Mouse (Mus musculus) embryonic facial prominence, embryonic 10.5 days (tissue): Measurements from ENCODE around the gene Rassf3. TPM values are rescaled to one million over a fixed set of nuclear protein-coding genes. Genes with fewer than 3 reads are reported as not detected.

ENCODE experiments used
- DNase-seq: peaks from one replicate; pipeline ENCODE4 v3.0.0-alpha.2; 2017; ENCODE audit warnings: low spot score
- H3K27ac ChIP-seq: fragments of 300-500 bp; sonication (generic); replicated peaks from 2 replicates; pipeline ENCODE4 v1.5.1; 2016; ENCODE audit warnings: mild to moderate bottlenecking
- H3K27me3 ChIP-seq: fragments of 300-500 bp; sonication (generic); replicated peaks from 2 replicates; pipeline ENCODE4 v1.6.1; 2016; ENCODE audit warnings: low read depth, mild to moderate bottlenecking; ENCODE audit not compliant: poor library complexity, severe bottlenecking
- H3K36me3 ChIP-seq: fragments of 300-500 bp; sonication (generic); replicated peaks from 2 replicates; pipeline ENCODE4 v1.6.1; 2016; ENCODE audit warnings: mild to moderate bottlenecking, moderate library complexity
- H3K4me1 ChIP-seq: fragments of 300-500 bp; sonication (generic); 2 replicates; pipeline ENCODE4 v1.6.1; 2016
- H3K4me3 ChIP-seq: fragments of 300-500 bp; sonication (generic); 2 replicates; pipeline ENCODE4 v1.5.1; 2016; ENCODE audit warnings: mild to moderate bottlenecking, moderate library complexity
- H3K9me3 ChIP-seq: fragments of 300-500 bp; sonication (generic); 2 replicates; pipeline ENCODE4 v1.6.1; 2016; ENCODE audit warnings: mild to moderate bottlenecking
- WGBS: fragments of 180-500 bp; shearing (Covaris S2); methylation state at CpG from one replicate; pipeline ENCODE4 v1.1.7; 2016; 5-methylcytosine and 5-hydroxymethylcytosine counted together
- polyA plus RNA-seq: library from polyadenylated mRNA; unstranded; fragments of >200 nt; fragmentation: Nextera tagmentation; extraction: Ambion mirVana; gene quantifications from 2 replicates; pipeline ENCODE4 v1.2.1, GENCODE M21; 2016

Rassf3 gene
- polyA plus RNA-seq, 1 experiment from 2014 or later, result 19.4 TPM

DNA sequence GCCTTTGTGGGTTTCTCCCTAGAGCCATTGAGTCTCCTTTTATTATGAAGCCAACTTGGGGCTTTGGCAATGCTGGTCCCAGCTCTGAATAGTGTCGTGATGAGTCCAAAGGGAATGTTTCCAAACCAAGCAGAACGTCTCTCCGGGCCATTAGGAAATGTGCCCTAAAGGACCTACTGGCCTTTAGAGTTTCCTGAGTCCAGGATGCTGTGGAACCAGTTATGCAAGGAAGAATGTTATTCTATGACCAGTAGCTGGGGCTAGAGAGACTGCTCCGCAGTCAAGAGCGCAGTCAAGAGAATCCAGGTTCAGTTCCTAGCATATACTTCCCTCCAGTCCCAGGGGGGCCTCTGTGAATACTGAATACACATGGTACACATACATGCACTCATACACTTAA lies 23.9 kb upstream of the Rassf3 start:
- DNase-seq, result no peak
- H3K9me3 ChIP-seq, result no peaks in the 10 kb centered on the region
- no peak overlapping the region for H3K4me3 ChIP-seq
- no peaks in the 10 kb centered on the region for H3K36me3 ChIP-seq
- H3K27ac ChIP-seq, result no peak overlapping the region
- peaks cover 44% of the 10 kb centered on the region for H3K4me1 ChIP-seq
- WGBS, result 67% methylated on average over 5 of the region's 5 CpGs
- no peaks in the 10 kb centered on the region for H3K27me3 ChIP-seq

- WGBS, result 66% methylated on average over 2 of the region's 2 CpGs
- Histone ChIP-seq H3K9me3 (no peaks in the 10 kb centered on the region), H3K36me3 (no peaks in the 10 kb centered on the region), H3K27ac (peak overlapping the region; percentile 79; the same call in 1 of the 2 replicates), H3K27me3 (no peaks in the 10 kb centered on the region), H3K4me3 (no peak overlapping the region), H3K4me1 (peaks cover 38% of the 10 kb centered on the region)
- DNase-seq, result no peak
Observed at GRCm38 (mm10) chr10:121499063-121499462, 22.9 kb upstream of the Rassf3 start.

GRCm38 (mm10) chr10:121498481-121498904 lies 22.3 kb upstream of the Rassf3 start:
- Histone ChIP-seq H3K27ac (peak overlapping the region; percentile 79), H3K9me3 (no peaks in the 10 kb centered on the region), H3K4me3 (peak overlapping the region; percentile 6; the same call in 1 of the 2 replicates), H3K4me1 (peaks cover 38% of the 10 kb centered on the region), H3K27me3 (no peaks in the 10 kb centered on the region), H3K36me3 (no peaks in the 10 kb centered on the region)
- DNase-seq, result peak; percentile 43
- WGBS, result 60% methylated on average over 8 of the region's 8 CpGs

- Histone ChIP-seq H3K27ac (peak overlapping the region; percentile 79), H3K27me3 (no peaks in the 10 kb centered on the region), H3K4me1 (peaks cover 38% of the 10 kb centered on the region), H3K36me3 (no peaks in the 10 kb centered on the region), H3K4me3 (peak overlapping the region; percentile 6; the same call in 1 of the 2 replicates), H3K9me3 (no peaks in the 10 kb centered on the region)
- peak; percentile 68 for DNase-seq
- 45% methylated on average over 7 of the region's 7 CpGs for WGBS
Observed at GRCm38 (mm10) chr10:121497968-121498367, 21.8 kb upstream of the Rassf3 start.

- Histone ChIP-seq H3K36me3 (no peaks in the 10 kb centered on the region), H3K4me3 (no peak overlapping the region), H3K9me3 (no peaks in the 10 kb centered on the region), H3K27me3 (no peaks in the 10 kb centered on the region), H3K27ac (no peak overlapping the region), H3K4me1 (peaks cover 38% of the 10 kb centered on the region)
- DNase-seq, result no peak
- WGBS, result 76% methylated on average over 7 of the region's 7 CpGs
Observed at GRCm38 (mm10) chr10:121496616-121497015, 20.5 kb upstream of the Rassf3 start.

DNA sequence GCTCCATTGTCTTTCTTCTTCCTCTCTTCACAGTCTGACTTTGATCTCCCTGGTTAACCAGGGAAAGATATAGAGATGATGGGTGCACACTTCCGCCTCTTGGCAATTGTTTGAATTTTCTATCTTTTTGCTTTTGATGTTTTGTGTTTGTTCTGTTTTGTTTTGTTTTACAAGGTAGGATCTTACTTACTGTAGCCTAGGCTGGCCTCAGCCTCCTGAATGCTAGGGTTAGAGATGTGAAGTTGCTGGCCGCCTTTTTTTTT lies 17.9 kb upstream of the Rassf3 start:
- no peak overlapping the region for H3K4me3 ChIP-seq
- no peaks in the 10 kb centered on the region for H3K27me3 ChIP-seq
- no peak for DNase-seq
- H3K36me3 ChIP-seq, result no peaks in the 10 kb centered on the region
- WGBS, result 74% methylated on average over 2 of the region's 2 CpGs
- peaks cover 22% of the 10 kb centered on the region for H3K4me1 ChIP-seq
- H3K9me3 ChIP-seq, result no peaks in the 10 kb centered on the region
- no peak overlapping the region for H3K27ac ChIP-seq

DNA sequence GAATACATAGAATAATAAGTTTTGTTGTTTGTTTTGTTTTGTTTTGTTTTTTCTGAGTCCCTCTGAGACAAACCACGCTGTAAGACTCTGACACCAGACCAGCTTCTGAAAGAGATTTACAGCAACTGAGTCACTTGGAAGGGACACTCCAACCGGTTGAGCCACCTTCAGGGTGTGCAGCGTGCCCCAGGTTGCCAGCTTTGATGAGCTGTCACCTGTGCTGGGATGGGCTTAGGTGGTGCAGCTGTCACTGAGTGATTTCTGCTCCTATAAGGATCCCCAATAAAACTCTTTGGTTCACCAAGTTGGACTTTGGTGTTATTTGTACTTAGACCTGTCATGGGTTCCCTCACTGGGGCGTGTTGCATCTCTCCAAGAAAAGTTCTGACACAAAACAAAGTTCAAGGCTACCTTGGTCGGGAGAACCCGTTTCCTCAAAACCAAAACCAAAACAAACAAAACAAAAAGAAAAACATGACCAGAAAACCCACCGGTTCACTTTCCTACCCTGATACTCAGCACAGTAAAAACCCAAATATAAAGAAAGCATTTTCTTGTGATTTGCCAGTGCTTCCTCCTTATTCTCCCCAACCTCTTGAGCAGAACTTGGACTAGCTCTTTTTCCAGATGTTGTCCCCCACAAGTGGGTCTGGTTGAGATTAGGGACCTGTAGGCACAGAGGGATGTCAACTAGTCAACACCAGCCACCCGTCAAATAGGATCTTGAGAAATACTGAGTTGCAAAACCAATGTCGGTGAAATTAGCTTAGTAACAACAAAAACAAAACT lies 17.4 kb upstream of the Rassf3 start:
- Histone ChIP-seq H3K4me3 (no peak overlapping the region), H3K27me3 (no peaks in the 10 kb centered on the region), H3K27ac (no peak overlapping the region), H3K9me3 (no peaks in the 10 kb centered on the region), H3K36me3 (no peaks in the 10 kb centered on the region), H3K4me1 (peaks cover 17% of the 10 kb centered on the region)
- 75% methylated on average over 9 of the region's 9 CpGs for WGBS
- DNase-seq, result no peak

DNA sequence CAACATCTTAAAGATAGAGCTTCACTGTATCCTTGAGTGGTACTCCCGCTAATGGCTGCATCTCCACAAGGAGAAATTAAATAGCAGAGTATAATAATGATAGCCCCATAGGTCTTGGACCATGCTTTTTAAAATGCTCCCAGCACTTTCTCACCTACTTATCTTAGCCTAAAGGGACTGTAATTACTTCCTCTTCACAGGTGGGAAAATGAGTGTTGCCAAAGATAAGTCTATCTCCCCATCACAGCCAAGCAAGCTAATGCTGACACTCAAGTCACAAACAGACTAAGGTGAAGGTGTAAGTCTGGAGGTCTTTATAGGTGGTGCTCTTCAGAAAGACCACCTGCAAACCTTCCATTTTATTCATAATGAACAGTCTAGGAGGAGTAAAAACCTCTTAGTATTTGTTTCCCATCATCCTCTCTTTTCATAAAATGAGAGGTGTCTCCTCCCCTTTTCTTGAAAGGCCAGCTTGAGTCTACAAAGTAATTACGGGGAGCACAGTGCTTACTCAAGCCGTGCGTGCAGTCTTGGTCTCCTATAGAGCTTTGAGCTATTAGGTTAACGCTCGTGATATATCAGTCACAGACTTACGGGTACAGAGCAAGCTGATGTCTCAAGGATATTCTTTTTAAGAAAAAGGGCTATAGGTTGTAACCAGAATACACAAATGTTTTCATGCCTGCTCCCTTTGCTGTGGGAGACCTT lies 16.6 kb upstream of the Rassf3 start:
- 89% methylated on average over 7 of the region's 7 CpGs for WGBS
- DNase-seq, result no peak
- peaks cover 8% of the 10 kb centered on the region for H3K4me1 ChIP-seq
- no peak overlapping the region for H3K27ac ChIP-seq
- H3K9me3 ChIP-seq, result no peaks in the 10 kb centered on the region
- H3K27me3 ChIP-seq, result no peaks in the 10 kb centered on the region
- H3K36me3 ChIP-seq, result no peaks in the 10 kb centered on the region
- no peak overlapping the region for H3K4me3 ChIP-seq

- Histone ChIP-seq H3K9me3 (no peaks in the 10 kb centered on the region), H3K4me1 (no peaks in the 10 kb centered on the region), H3K4me3 (no peak overlapping the region), H3K27ac (no peak overlapping the region), H3K27me3 (no peaks in the 10 kb centered on the region), H3K36me3 (no peaks in the 10 kb centered on the region)
- DNase-seq, result no peak
- 94% methylated on average over 6 of the region's 6 CpGs for WGBS
Observed at GRCm38 (mm10) chr10:121489941-121490340, 13.8 kb upstream of the Rassf3 start.

- Histone ChIP-seq H3K4me3 (no peak overlapping the region), H3K9me3 (no peaks in the 10 kb centered on the region), H3K27ac (no peak overlapping the region), H3K36me3 (no peaks in the 10 kb centered on the region), H3K27me3 (no peaks in the 10 kb centered on the region), H3K4me1 (peaks cover 4% of the 10 kb centered on the region; the same call in 1 of the 2 replicates)
- DNase-seq, result no peak
- WGBS, result 88% methylated on average over 14 of the region's 14 CpGs
Observed at GRCm38 (mm10) chr10:121488623-121489299, 12.6 kb upstream of the Rassf3 start.

DNA sequence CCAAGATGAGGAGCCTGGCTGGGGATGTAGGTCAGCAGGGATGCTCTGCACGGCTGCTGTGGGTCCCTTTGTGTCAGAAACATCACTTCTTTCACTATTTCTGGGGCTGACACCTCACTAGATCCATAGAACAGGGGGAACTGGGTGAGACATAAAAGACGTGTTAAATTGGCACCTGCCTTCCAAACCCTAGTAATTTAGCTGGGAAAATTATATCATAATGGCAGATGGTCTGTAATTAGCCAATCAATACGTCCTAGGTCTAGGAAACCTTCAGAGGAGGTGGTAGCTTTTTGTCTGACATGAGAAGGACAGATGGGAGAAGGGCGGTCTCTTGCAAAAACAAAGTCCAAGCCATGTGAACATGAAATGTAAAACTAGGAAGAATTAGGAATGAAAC lies 11.6 kb upstream of the Rassf3 start:
- 77% methylated on average over 4 of the region's 4 CpGs for WGBS
- Histone ChIP-seq H3K27ac (no peak overlapping the region), H3K4me1 (peaks cover 4% of the 10 kb centered on the region; the same call in 1 of the 2 replicates), H3K27me3 (no peaks in the 10 kb centered on the region), H3K36me3 (no peaks in the 10 kb centered on the region), H3K4me3 (no peak overlapping the region), H3K9me3 (no peaks in the 10 kb centered on the region)
- DNase-seq, result no peak

DNA sequence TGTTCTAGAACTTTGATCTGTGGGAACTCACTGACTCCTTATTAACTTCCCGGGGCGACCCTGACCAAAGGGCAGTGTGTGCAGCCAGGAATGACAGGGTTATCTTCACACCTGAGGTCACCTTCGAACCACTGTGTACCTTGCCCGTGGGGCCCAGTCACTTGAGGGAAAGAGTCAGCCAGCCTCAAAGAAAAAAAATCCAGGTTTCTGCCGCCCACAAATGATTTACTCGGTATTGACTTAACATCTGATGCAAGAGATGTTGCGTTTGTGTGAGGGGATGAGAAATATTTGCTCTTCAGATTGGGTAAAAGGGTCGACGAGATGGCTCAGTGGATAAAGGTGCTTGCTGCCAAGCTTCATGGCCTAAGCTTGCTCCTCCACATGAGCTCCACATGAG lies 10.2 kb upstream of the Rassf3 start:
- no peak for DNase-seq
- Histone ChIP-seq H3K4me1 (peaks cover 4% of the 10 kb centered on the region; the same call in 1 of the 2 replicates), H3K36me3 (no peaks in the 10 kb centered on the region), H3K27ac (no peak overlapping the region), H3K9me3 (no peaks in the 10 kb centered on the region), H3K27me3 (no peaks in the 10 kb centered on the region), H3K4me3 (no peak overlapping the region)
- 89% methylated on average over 9 of the region's 9 CpGs for WGBS
